Mouse (Mus musculus) granulocyte monocyte progenitor cell, adult 5-6 weeks (primary cell): ENCODE data around the gene Gm3002. TPM values are rescaled to one million over a fixed set of nuclear protein-coding genes. Genes with fewer than 3 reads are reported as not detected.
"Not testable (repeated sequence)": the region's sequence is repeated elsewhere in the genome, so short reads cannot be mapped to it uniquely, and the experiment has no call there.

Source experiments
- ATAC-seq: replicated peaks from 2 replicates; pipeline ENCODE4 v1.8.0; 2016; ENCODE audit warnings: mild to moderate bottlenecking, moderate TSS enrichment, inconsistent platforms; ENCODE audit not compliant: poor library complexity, severe bottlenecking
- total RNA-seq, 2 experiments: library from RNA; stranded (forward) in 1 of 2; stranded (reverse) in 1 of 2; fragments of 200-712, 200-1000 nt in 1 of 2; fragments of >200 nt in 1 of 2; fragmentation: Nextera tagmentation in 1 of 2; gene quantifications; 2 replicates each; pipeline ENCODE4 v1.2.3; 2014 to 2017

The Gm3002 gene
- total RNA-seq (2014; fragmentation: Nextera tagmentation) (not detected in 2 replicates), total RNA-seq (2017) (not detected in 2 replicates)

GRCm38 (mm10) chr14:3809774-3810173 lies at the start of gene Gm3002:
Gm3002 (plus strand) TSS chr14:3810074.
- not testable (repeated sequence) for ATAC-seq

- ATAC-seq: not testable (repeated sequence)
Observed at GRCm38 (mm10) chr14:3845945-3846344, 36.1 kb downstream of the Gm3002 start, which contains the start of gene Gm3033. Gm3033 (plus strand) TSS chr14:3846245.

GRCm38 (mm10) chr14:3883872-3884271 lies 74.0 kb downstream of the Gm3002 start, which contains the start of gene Gm2916:
Gm2916 (plus strand) TSS chr14:3884172.
- not testable (repeated sequence) for ATAC-seq

GRCm38 (mm10) chr14:3931456-3931855 lies 121.6 kb downstream of the Gm3002 start, which contains the start of gene Gm3029:
Gm3029 (plus strand) TSS chr14:3931756.
- not testable (repeated sequence) for ATAC-seq

- not testable (repeated sequence) for ATAC-seq
Observed at GRCm38 (mm10) chr14:3963247-3963646, 153.4 kb downstream of the Gm3002 start, which contains the start of gene Gm3095. Gm3095 (plus strand) TSS chr14:3963547.

- ATAC-seq: not testable (repeated sequence)
Observed at GRCm38 (mm10) chr14:3998094-3998493, 188.2 kb downstream of the Gm3002 start, which contains the start of gene Gm3099. Gm3099 (plus strand) TSS chr14:3998394.

Other genes starting within 250 kb of the Gm3002 start
- gene Gm3012, start 175.6 kb upstream of the Gm3002 start, total RNA-seq (2014; fragmentation: Nextera tagmentation): not detected in 2 replicates
- not detected in 2 replicates for gene Gm3012, start 175.6 kb upstream of the Gm3002 start, total RNA-seq (2017)
- not detected in 2 replicates for gene Gm3020, start 158.0 kb upstream of the Gm3002 start, total RNA-seq (2014; fragmentation: Nextera tagmentation)
- 0.21 TPM in 1 of 2 replicates, not detected in the other for gene Gm3020, start 158.0 kb upstream of the Gm3002 start, total RNA-seq (2017)
- gene Gm3043, start 121.3 kb upstream of the Gm3002 start, total RNA-seq (2014; fragmentation: Nextera tagmentation): not detected in 2 replicates
- gene Gm3043, start 121.3 kb upstream of the Gm3002 start, total RNA-seq (2017): not detected in 2 replicates
- not detected in 2 replicates for gene Gm3033, start 36.2 kb downstream of the Gm3002 start, total RNA-seq (2014; fragmentation: Nextera tagmentation)
- gene Gm3033, start 36.2 kb downstream of the Gm3002 start, total RNA-seq (2017): not detected in 2 replicates
- not detected in 2 replicates for gene Gm2916, start 74.1 kb downstream of the Gm3002 start, total RNA-seq (2014; fragmentation: Nextera tagmentation)
- gene Gm2916, start 74.1 kb downstream of the Gm3002 start, total RNA-seq (2017): not detected in 2 replicates
- gene Gm3029, start 121.7 kb downstream of the Gm3002 start, total RNA-seq (2014; fragmentation: Nextera tagmentation): not detected in 2 replicates
- not detected in 2 replicates for gene Gm3029, start 121.7 kb downstream of the Gm3002 start, total RNA-seq (2017)
- not detected in 2 replicates for gene Gm3095, start 153.5 kb downstream of the Gm3002 start, total RNA-seq (2014; fragmentation: Nextera tagmentation)
- gene Gm3095, start 153.5 kb downstream of the Gm3002 start, total RNA-seq (2017): not detected in 2 replicates
- not detected in 2 replicates for gene Gm3099, start 188.3 kb downstream of the Gm3002 start, total RNA-seq (2014; fragmentation: Nextera tagmentation)
- gene Gm3099, start 188.3 kb downstream of the Gm3002 start, total RNA-seq (2017): not detected in 2 replicates
- gene Gm5796, start 213.9 kb downstream of the Gm3002 start, total RNA-seq (2014; fragmentation: Nextera tagmentation): not detected in 2 replicates
- gene Gm5796, start 213.9 kb downstream of the Gm3002 start, total RNA-seq (2017): not detected in 2 replicates